Mouse (Mus musculus) bone marrow macrophage, adult 2 months (primary cell): ENCODE data around the gene Slc22a18.

Experiments used
- CTCF ChIP-seq: IDR thresholded peaks from 2 replicates; pipeline ENCODE4 v1.5.1; 2012; ENCODE audit warnings: low read depth, mild to moderate bottlenecking, low read length, moderate library complexity
- POLR2A ChIP-seq: IDR thresholded peaks from 2 replicates; pipeline ENCODE4 v1.6.1; 2012; ENCODE audit warnings: mild to moderate bottlenecking, low read depth, low read length, borderline replicate concordance

- TF ChIP-seq POLR2A (no peak), CTCF (no peak)
Measured at GRCm38 (mm10) chr7:143462516-143462915, 11.0 kb upstream of the Slc22a18 start.
